Mouse (Mus musculus) midbrain, embryonic 14.5 days (tissue): ENCODE results near the gene F12. TPM values are rescaled to one million over a fixed set of nuclear protein-coding genes. Genes with fewer than 3 reads are reported as not detected.

ENCODE experiments used
- ATAC-seq: fragments of 200-750 bp; cut with Nextera tagmentation; 2 replicates; pipeline ENCODE4 v1.8.0; 2017; ENCODE audit warnings: moderate number of reproducible peaks, moderate library complexity; ENCODE audit not compliant: low FRiP score, low TSS enrichment
- DNase-seq: peaks from one replicate; pipeline ENCODE4 v3.0.0-alpha.2; 2015
- H3K27ac ChIP-seq: fragments of 300-500 bp; sonication (generic); replicated peaks from 2 replicates; pipeline ENCODE4 v1.5.1; 2014; ENCODE audit warnings: mild to moderate bottlenecking, low read depth, low read length, moderate library complexity
- H3K27me3 ChIP-seq: fragments of 300-500 bp; sonication (generic); 2 replicates; pipeline ENCODE4 v1.6.1; 2014; ENCODE audit warnings: low read length, control low read depth, mixed read lengths; ENCODE audit not compliant: control insufficient read depth, insufficient read depth
- H3K36me3 ChIP-seq: fragments of 300-500 bp; sonication (generic); 2 replicates; pipeline ENCODE4 v1.6.1; 2014; ENCODE audit warnings: low read length, control low read depth; ENCODE audit not compliant: control insufficient read depth, insufficient read depth
- H3K4me1 ChIP-seq: fragments of 300-500 bp; sonication (generic); 2 replicates; pipeline ENCODE4 v1.6.1; 2014; ENCODE audit warnings: mild to moderate bottlenecking, antibody characterized with exemption, low read length, control low read depth; ENCODE audit not compliant: control insufficient read depth, insufficient read depth
- H3K4me2 ChIP-seq: fragments of 300-500 bp; sonication (generic); 2 replicates; pipeline ENCODE4 v1.6.1; 2014; ENCODE audit warnings: mild to moderate bottlenecking, low read length, moderate library complexity
- H3K4me3 ChIP-seq: fragments of 300-500 bp; sonication (generic); replicated peaks from 2 replicates; pipeline ENCODE4 v1.5.1; 2014; ENCODE audit warnings: low read depth, low read length
- H3K9ac ChIP-seq: fragments of 300-500 bp; sonication (generic); replicated peaks from 2 replicates; pipeline ENCODE4 v1.6.1; 2014; ENCODE audit warnings: mild to moderate bottlenecking, low read length, moderate library complexity
- H3K9me3 ChIP-seq: fragments of 300-500 bp; sonication (generic); 2 replicates; pipeline ENCODE4 v1.6.1; 2016; ENCODE audit warnings: low read length, control low read depth, mixed read lengths; ENCODE audit not compliant: control insufficient read depth
- WGBS: fragments of 180-500 bp; shearing (Covaris S2); extraction: QIAGEN DNeasy Blood & Tissue Kit; methylation state at CpG from one replicate; pipeline ENCODE4 v1.1.7; 2014; 5-methylcytosine and 5-hydroxymethylcytosine counted together
- microRNA-seq: library from miRNA; unstranded; fragments of <30 nt; microRNA quantifications from one replicate; pipeline ENCODE4, GENCODE M21; 2016
- polyA plus RNA-seq: library from polyadenylated mRNA; unstranded; fragments of >200 nt; fragmentation: Nextera tagmentation; extraction: Ambion mirVana; gene quantifications from 2 replicates; pipeline ENCODE4 v1.2.1, GENCODE M21; 2014

Gene F12
- polyA plus RNA-seq, 1 experiment from 2014 or later: not detected

DNA sequence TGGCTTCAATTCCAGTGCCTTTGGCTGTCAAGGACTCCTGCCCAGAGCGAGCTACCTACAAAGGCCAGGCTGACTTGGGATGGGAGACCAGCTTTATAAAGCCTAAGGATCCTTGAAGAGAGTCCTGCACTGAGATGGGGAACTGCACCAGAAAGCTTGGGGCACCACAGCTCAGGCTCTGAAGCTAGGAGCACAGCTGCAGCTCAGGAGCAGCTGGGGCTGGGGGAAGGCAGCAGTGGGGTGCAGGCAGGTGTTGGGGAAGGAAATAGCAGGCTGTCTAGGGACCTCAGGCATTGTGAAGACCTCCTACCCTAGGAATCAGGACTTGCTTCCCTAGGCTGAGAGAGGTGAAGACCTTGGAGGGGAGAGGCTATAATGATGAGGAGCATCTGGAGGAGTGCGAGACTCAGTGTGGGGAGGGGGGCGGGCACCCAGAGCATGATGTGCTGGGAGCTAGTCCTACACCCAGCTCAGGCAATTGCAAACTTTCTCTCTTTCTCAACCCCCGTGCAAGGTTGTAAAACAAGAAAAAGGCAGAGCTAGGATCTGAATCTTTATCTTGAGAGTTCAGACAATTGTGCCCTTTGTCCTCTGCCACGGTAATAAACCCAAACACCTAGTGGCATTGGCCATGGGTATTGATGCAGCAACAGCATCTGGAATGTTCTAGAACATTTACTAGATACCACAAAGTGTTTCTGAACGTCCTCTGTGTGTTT is 52.2 kb downstream of the F12 start:
- no peak for DNase-seq
- Histone ChIP-seq H3K9ac (0 out of 2 replicates have a peak overlapping the region, but pooled peaks have one; percentile 4), H3K27me3 (peaks cover 16% of the 10 kb centered on the region), H3K36me3 (no peaks in the 10 kb centered on the region), H3K4me2 (no peak overlapping the region), H3K4me1 (no peaks in the 10 kb centered on the region), H3K27ac (no peak overlapping the region), H3K9me3 (no peaks in the 10 kb centered on the region), H3K4me3 (no peak overlapping the region)
- WGBS: 65% methylated on average over 6 of the region's 6 CpGs
- ATAC-seq: no peak

DNA sequence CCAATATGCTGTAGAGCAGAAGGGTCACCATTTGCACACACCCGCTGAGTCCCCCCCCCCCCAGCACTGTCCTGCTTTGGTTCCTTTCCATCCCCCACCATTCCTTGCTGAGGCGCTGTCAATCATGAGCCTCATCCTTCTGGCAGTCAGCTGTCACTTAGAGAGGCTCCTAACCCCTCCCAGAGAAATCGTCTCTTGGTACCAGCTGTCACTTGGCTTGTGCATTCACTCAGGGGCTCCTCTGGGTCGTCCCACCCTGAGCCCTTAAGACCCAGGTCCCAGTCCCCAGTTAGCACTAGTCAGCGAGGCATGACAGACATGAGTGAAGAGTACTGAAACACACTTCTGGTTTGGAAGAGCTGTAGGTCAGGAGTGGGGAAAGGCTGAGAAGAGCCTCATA is 54.9 kb downstream of the F12 start:
- DNase-seq: no peak
- Histone ChIP-seq H3K4me3 (no peak overlapping the region), H3K9ac (no peak overlapping the region), H3K9me3 (no peaks in the 10 kb centered on the region), H3K4me2 (no peak overlapping the region), H3K27ac (no peak overlapping the region), H3K4me1 (no peaks in the 10 kb centered on the region), H3K27me3 (no peaks in the 10 kb centered on the region), H3K36me3 (no peaks in the 10 kb centered on the region)
- 57% methylated on average over 5 of the region's 5 CpGs for WGBS
- no peak for ATAC-seq

DNA sequence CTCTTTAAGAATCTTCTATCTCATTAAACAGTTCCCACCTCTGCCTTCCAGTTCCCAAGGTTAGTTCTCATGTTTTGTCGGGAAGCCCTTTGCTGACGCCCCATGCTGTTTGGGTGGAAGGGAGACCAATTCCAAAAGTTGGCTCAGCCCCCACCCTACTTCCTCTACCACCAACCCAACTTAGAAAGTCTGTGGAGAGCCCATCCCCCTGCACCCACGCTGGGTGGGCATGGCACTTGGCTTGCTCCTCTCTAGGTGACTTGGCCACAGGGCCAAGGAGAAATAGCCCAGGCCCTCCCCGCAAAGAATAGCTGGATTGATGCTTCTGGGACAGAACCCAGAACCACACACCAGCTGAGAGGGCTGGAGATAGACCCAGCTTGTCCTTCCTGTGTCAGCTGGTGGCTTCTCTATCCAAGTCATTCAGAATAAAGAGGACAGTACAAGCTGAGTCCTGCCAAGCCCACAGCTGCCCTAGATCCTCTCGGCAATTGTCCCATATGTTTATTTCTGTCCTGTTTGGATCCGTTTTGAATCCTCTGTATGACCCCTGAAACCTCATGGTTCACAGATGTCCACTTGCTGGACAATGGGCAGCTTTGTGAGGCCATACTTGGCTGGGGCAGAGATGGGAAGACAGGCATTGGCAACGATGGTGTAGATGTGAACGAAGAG is 55.4 kb downstream of the F12 start:
- no peak for DNase-seq
- no peak overlapping the region for H3K9ac ChIP-seq
- no peaks in the 10 kb centered on the region for H3K36me3 ChIP-seq
- H3K27ac ChIP-seq: no peak overlapping the region
- no peaks in the 10 kb centered on the region for H3K4me1 ChIP-seq
- ATAC-seq: no peak
- H3K27me3 ChIP-seq: no peaks in the 10 kb centered on the region
- no peaks in the 10 kb centered on the region for H3K9me3 ChIP-seq
- 75% methylated on average over 8 of the region's 8 CpGs for WGBS
- H3K4me3 ChIP-seq: no peak overlapping the region
- no peak overlapping the region for H3K4me2 ChIP-seq

DNA sequence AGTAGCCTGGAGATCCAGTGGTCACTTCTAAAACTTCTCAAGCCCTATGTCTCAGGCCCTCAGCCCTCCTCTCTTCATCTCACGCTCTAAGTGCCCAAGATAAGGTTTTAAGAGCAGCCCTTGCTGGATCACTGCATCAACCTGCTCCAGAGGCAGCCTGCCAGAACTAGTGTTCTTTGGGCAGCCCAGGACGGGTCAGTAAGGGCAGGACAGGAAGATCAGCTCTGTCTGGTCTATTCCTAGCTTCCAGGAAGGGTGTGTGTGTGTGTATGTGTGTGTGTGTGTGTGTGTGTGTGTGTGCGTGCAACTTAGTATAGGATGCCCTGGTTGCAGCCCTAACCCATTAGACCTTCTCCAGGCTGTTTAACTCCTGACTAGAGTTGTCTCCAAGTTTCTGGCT is 56.4 kb downstream of the F12 start:
- no peaks in the 10 kb centered on the region; the same call in 1 of the 2 replicates for H3K27me3 ChIP-seq
- ATAC-seq: no peak

DNA sequence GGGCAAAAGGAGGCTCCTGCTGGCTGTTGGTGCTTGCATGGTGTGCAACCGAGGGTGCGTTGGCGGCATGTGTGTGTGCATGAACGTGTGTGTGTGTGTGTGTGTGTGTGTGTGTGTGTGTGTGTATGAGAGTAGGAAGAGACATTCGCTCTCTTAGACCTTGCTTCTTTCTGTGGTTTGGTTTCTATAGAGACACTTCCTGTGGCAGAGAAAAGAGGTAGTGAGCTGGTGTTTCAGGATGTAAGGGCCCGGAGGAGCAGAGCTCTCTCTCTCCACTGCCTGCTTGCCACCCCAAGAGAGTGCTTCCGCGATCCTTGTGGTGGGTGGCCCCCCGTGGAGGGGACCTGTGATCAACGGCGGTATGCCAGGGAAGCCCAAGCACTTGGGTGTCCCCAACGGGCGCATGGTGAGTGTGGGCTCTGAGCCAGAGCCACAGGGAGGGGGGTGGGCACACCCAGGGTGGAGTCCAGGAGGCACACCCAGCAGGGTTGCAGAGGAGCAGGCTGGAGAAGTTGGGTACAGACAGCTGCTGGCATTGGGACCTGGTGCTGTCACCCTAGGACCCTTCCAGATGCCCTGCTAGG is 57.0 kb downstream of the F12 start, which contains the start of gene Rgs14:
TSS of gene Rgs14 (plus strand) at position 202 of the 584 bp plus-strand sequence.
- Histone ChIP-seq H3K4me3 (no peak within 1 kb of the TSS), H3K27ac (no peak within 1 kb of the TSS), H3K9ac (no peak within 1 kb of the TSS), H3K4me1 (no peaks in the 10 kb centered on the region), H3K36me3 (no peaks in the 10 kb centered on the region), H3K4me2 (no peak within 1 kb of the TSS), H3K9me3 (no peaks in the 10 kb centered on the region), H3K27me3 (no peaks in the 10 kb centered on the region; the same call in 1 of the 2 replicates)
- DNase-seq (no peak), ATAC-seq (no peak)
- 68% methylated on average over 13 of the region's 13 CpGs for WGBS

More for the DNA sequence above, 56.4 kb downstream of the F12 start:
- no peaks in the 10 kb centered on the region for H3K4me1 ChIP-seq
- no peak for DNase-seq
- no peaks in the 10 kb centered on the region for H3K9me3 ChIP-seq
- H3K4me3 ChIP-seq: no peak overlapping the region
- H3K27ac ChIP-seq: no peak overlapping the region
- no peak overlapping the region for H3K4me2 ChIP-seq
- H3K36me3 ChIP-seq: no peaks in the 10 kb centered on the region
- 75% methylated on average over 3 of the region's 3 CpGs for WGBS
- no peak overlapping the region for H3K9ac ChIP-seq

DNA sequence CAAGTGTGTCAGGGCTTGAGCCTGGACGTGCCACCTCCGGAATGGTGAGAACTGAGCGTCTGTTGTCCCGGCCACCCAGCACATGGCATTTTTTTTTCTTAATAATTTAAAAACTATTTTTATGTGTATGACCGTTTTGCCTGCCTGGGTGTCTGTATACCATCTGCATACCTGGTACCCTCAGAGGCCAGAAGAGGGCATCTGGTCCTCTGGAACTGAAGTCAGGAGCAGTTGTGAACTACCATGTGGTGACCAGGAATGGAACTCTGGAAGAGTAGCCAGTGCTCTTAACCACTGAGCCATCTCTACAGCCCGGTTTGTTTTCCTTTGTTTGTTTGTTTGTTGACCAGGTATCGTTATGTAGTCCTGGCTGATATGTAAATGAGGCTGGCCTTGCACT is 58.2 kb downstream of the F12 start:
- DNase-seq (no peak), ATAC-seq (no peak)
- H3K27ac ChIP-seq: no peak overlapping the region
- H3K4me2 ChIP-seq: no peak overlapping the region
- no peak overlapping the region for H3K4me3 ChIP-seq
- no peak overlapping the region for H3K9ac ChIP-seq
- H3K36me3 ChIP-seq: no peaks in the 10 kb centered on the region
- H3K27me3 ChIP-seq: no peaks in the 10 kb centered on the region; the same call in 1 of the 2 replicates
- H3K4me1 ChIP-seq: no peaks in the 10 kb centered on the region
- 78% methylated on average over 7 of the region's 7 CpGs for WGBS
- H3K9me3 ChIP-seq: no peaks in the 10 kb centered on the region

Small RNA genes lying within 50 kb of the gene (microRNA-seq; reads per million reads assigned to microRNA genes)
- gene Mir6943: not detected

Other genes with a start within 250 kb of the F12 start
- gene Nsd1, start 217.0 kb downstream of the F12 start, polyA plus RNA-seq: 72.6 and 76.6 TPM in 2 replicates
- 325 and 336 TPM in 2 replicates for gene Prelid1, start 106.3 kb downstream of the F12 start, polyA plus RNA-seq
- 108 and 114 TPM in 2 replicates for gene Rab24, start 104.8 kb downstream of the F12 start, polyA plus RNA-seq
- gene Mxd3, start 97.0 kb downstream of the F12 start, polyA plus RNA-seq: 9.9 and 12.1 TPM in 2 replicates
- 37.5 and 51.8 TPM in 2 replicates for gene Lman2, start 64.0 kb downstream of the F12 start, polyA plus RNA-seq
- gene Rgs14, start 57.1 kb downstream of the F12 start, polyA plus RNA-seq: 0.30 and 0.33 TPM in 2 replicates
- gene Slc34a1, start 28.6 kb downstream of the F12 start, polyA plus RNA-seq: not detected in 2 replicates
- gene Pfn3, start 11.6 kb downstream of the F12 start, polyA plus RNA-seq: 0.59 TPM in 1 of 2 replicates, not detected in the other
- gene Grk6, start 18.3 kb upstream of the F12 start, polyA plus RNA-seq: 41.8 and 44.0 TPM in 2 replicates
- gene Prr7, start 37.5 kb upstream of the F12 start, polyA plus RNA-seq: 7.0 and 34.3 TPM in 2 replicates
- gene Dbn1, start 61.3 kb upstream of the F12 start, polyA plus RNA-seq: 509 and 557 TPM in 2 replicates
- 126 and 154 TPM in 2 replicates for gene Pdlim7, start 86.9 kb upstream of the F12 start, polyA plus RNA-seq
- gene Dok3, start 102.5 kb upstream of the F12 start, polyA plus RNA-seq: 3.4 and 4.0 TPM in 2 replicates
- 56.2 and 57.6 TPM in 2 replicates for gene Ddx41, start 109.9 kb upstream of the F12 start, polyA plus RNA-seq
- 50.0 and 57.6 TPM in 2 replicates for gene Fam193b, start 144.3 kb upstream of the F12 start, polyA plus RNA-seq
- 61.3 and 126 TPM in 2 replicates for gene Tmed9, start 146.9 kb upstream of the F12 start, polyA plus RNA-seq
- gene B4galt7, start 173.1 kb upstream of the F12 start, polyA plus RNA-seq: 24.5 and 28.8 TPM in 2 replicates
- gene Caml, start 196.2 kb upstream of the F12 start, polyA plus RNA-seq: 99.3 and 104 TPM in 2 replicates
- gene Ddx46, start 208.2 kb upstream of the F12 start, polyA plus RNA-seq: 29.3 and 32.1 TPM in 2 replicates